Mouse (Mus musculus) midbrain, embryonic 15.5 days (tissue): ENCODE data around the gene Slc36a3. TPM values are rescaled to one million over a fixed set of nuclear protein-coding genes. Genes with fewer than 3 reads are reported as not detected.

ENCODE experiments used
- ATAC-seq: fragments of 200-750 bp; cut with Nextera tagmentation; replicated peaks from 2 replicates; pipeline ENCODE4 v1.8.0; 2017; ENCODE audit warnings: moderate TSS enrichment
- H3K27ac ChIP-seq: fragments of 300-500 bp; sonication (generic); 2 replicates; pipeline ENCODE4 v1.5.1; 2015; ENCODE audit warnings: mild to moderate bottlenecking, inconsistent platforms
- H3K27me3 ChIP-seq: fragments of 300-500 bp; sonication (generic); replicated peaks from 2 replicates; pipeline ENCODE4 v1.6.1; 2015; ENCODE audit warnings: inconsistent platforms
- H3K36me3 ChIP-seq: fragments of 300-500 bp; sonication (generic); replicated peaks from 2 replicates; pipeline ENCODE4 v1.6.1; 2015; ENCODE audit warnings: inconsistent platforms
- H3K4me1 ChIP-seq: fragments of 300-500 bp; sonication (generic); 2 replicates; pipeline ENCODE4 v1.6.1; 2015; ENCODE audit warnings: inconsistent platforms
- H3K4me2 ChIP-seq: fragments of 300-500 bp; sonication (generic); 2 replicates; pipeline ENCODE4 v1.6.1; 2015; ENCODE audit warnings: inconsistent platforms, mild to moderate bottlenecking, moderate library complexity
- H3K4me3 ChIP-seq: fragments of 300-500 bp; sonication (generic); 2 replicates; pipeline ENCODE4 v1.5.1; 2015; ENCODE audit warnings: mild to moderate bottlenecking, inconsistent platforms
- H3K9ac ChIP-seq: fragments of 300-500 bp; sonication (generic); 2 replicates; pipeline ENCODE4 v1.6.1; 2015; ENCODE audit warnings: mild to moderate bottlenecking, inconsistent platforms
- H3K9me3 ChIP-seq: fragments of 300-500 bp; sonication (generic); 2 replicates; pipeline ENCODE4 v1.6.1; 2016; ENCODE audit warnings: inconsistent platforms
- WGBS: fragments of 180-500 bp; shearing (Covaris S2); methylation state at CpG from one replicate; pipeline ENCODE4 v1.1.7; 2015; ENCODE audit warnings: mixed read lengths; 5-methylcytosine and 5-hydroxymethylcytosine counted together
- polyA plus RNA-seq: library from polyadenylated mRNA; unstranded; fragments of >200 nt; fragmentation: Nextera tagmentation; extraction: Ambion mirVana; gene quantifications from 2 replicates; pipeline ENCODE4 v1.2.1, GENCODE M21; 2015

The Slc36a3 gene
- polyA plus RNA-seq, 1 experiment from 2014 or later = not detected

GRCm38 (mm10) chr11:55077331-55078231, 73.9 kb downstream of the Slc36a3 start, which contains the start of gene Ccdc69:
Ccdc69 (minus strand) TSS chr11:55078131.
- WGBS = under 1% methylated on average over 50 of the region's 50 CpGs
- peak within 1 kb of the TSS; percentile 43 for H3K9ac ChIP-seq
- peak within 1 kb of the TSS; percentile 94 for H3K4me2 ChIP-seq
- no peaks in the 10 kb centered on the region for H3K36me3 ChIP-seq
- H3K27me3 ChIP-seq = peaks cover 17% of the 10 kb centered on the region
- peaks cover 16% of the 10 kb centered on the region for H3K4me1 ChIP-seq
- no peaks in the 10 kb centered on the region for H3K9me3 ChIP-seq
- no peak within 1 kb of the TSS for H3K27ac ChIP-seq
- H3K4me3 ChIP-seq = peak within 1 kb of the TSS; percentile 42
- peak; percentile 48 for ATAC-seq

GRCm38 (mm10) chr11:55076234-55076633, 75.3 kb downstream of the Slc36a3 start:
- H3K4me3 ChIP-seq = no peak overlapping the region
- ATAC-seq = no peak
- no peak overlapping the region for H3K27ac ChIP-seq
- no peak overlapping the region for H3K9ac ChIP-seq
- no peak overlapping the region for H3K4me2 ChIP-seq
- WGBS = 95% methylated on average over 5 of the region's 5 CpGs
- no peaks in the 10 kb centered on the region for H3K9me3 ChIP-seq
- H3K4me1 ChIP-seq = peaks cover 16% of the 10 kb centered on the region
- H3K36me3 ChIP-seq = no peaks in the 10 kb centered on the region
- peaks cover 17% of the 10 kb centered on the region for H3K27me3 ChIP-seq

- Histone ChIP-seq H3K36me3 (no peaks in the 10 kb centered on the region), H3K27me3 (peaks cover 17% of the 10 kb centered on the region), H3K9ac (no peak overlapping the region), H3K9me3 (no peaks in the 10 kb centered on the region), H3K27ac (no peak overlapping the region), H3K4me1 (peaks cover 16% of the 10 kb centered on the region), H3K4me2 (no peak overlapping the region), H3K4me3 (no peak overlapping the region)
- no peak for ATAC-seq
- WGBS = 64% methylated on average over 2 of the region's 2 CpGs
Observed at GRCm38 (mm10) chr11:55075602-55076001, 75.9 kb downstream of the Slc36a3 start.

Other genes with a start within 250 kb of the Slc36a3 start
- 26.5 and 30.0 TPM in 2 replicates for gene Gpx3, start 249.3 kb downstream of the Slc36a3 start, polyA plus RNA-seq
- gene Tnip1, start 188.8 kb downstream of the Slc36a3 start, polyA plus RNA-seq = 15.4 and 16.4 TPM in 2 replicates
- 42.2 and 48.0 TPM in 2 replicates for gene Anxa6, start 118.3 kb downstream of the Slc36a3 start, polyA plus RNA-seq
- gene Ccdc69, start 73.6 kb downstream of the Slc36a3 start, polyA plus RNA-seq = 0.34 and 0.36 TPM in 2 replicates
- 23.2 and 23.3 TPM in 2 replicates for gene Gm2a, start 53.6 kb downstream of the Slc36a3 start, polyA plus RNA-seq
- gene Slc36a2, start 33.4 kb upstream of the Slc36a3 start, polyA plus RNA-seq = 0.24 and 0.28 TPM in 2 replicates
- 3.9 and 4.3 TPM in 2 replicates for gene Slc36a1, start 52.6 kb upstream of the Slc36a3 start, polyA plus RNA-seq
- 0.09 and 0.12 TPM in 2 replicates for gene Fat2, start 184.9 kb upstream of the Slc36a3 start, polyA plus RNA-seq